Mouse (Mus musculus) bone marrow macrophage, adult 2 months (primary cell): ENCODE results near the gene Gucy1a1.

Experiments
- CTCF ChIP-seq: IDR thresholded peaks from 2 replicates; pipeline ENCODE4 v1.5.1; 2012; ENCODE audit warnings: low read depth, mild to moderate bottlenecking, low read length, moderate library complexity
- POLR2A ChIP-seq: IDR thresholded peaks from 2 replicates; pipeline ENCODE4 v1.6.1; 2012; ENCODE audit warnings: mild to moderate bottlenecking, low read depth, low read length, borderline replicate concordance

DNA sequence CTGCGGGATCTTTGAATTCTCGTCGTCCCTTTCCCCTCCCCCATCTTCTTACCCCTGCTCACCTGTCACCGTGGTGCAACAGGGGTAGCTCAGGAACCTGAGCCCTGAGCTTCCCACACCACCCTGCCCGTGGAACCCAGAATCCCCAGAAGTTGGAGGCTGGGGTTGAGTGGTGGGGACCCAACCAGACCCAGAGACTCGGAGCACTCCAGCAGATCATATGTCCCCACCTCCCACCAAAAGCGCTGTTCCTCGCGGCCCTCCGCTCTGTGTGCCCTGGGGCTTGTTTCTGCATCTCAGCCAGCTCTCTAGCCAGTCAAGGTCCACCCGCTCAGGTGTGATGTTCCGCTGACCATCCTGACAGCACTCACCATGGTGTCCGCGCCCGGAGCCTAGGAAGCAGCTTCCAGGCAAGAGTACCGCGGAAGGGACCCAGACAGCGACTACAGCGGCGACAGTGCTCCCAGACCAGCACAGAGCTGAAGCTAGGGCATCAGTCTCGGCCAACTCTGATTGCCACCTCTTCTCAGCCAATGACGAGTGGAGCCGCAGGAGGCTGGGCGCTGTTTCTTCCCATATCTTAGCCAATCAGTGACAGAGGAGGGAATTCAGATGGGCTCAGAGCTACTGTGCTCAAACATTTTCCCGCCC, 71.3 kb downstream of the Gucy1a1 start, which contains the start of gene Gucy1b1:
- no peak for TF ChIP-seq CTCF
- TF ChIP-seq POLR2A, result no peak
